Mouse (Mus musculus): Measurements from ENCODE around the gene Cd83. TPM values are rescaled to one million over a fixed set of nuclear protein-coding genes. Genes with fewer than 3 reads are reported as not detected.

The Cd83 gene
- polyA plus RNA-seq (2014; fragmentation: Illumina TruSeq; extraction: RNeasy Lipid Tissue Mini Kit (QIAGEN cat#74804); ENCODE audit: low read depth, low replicate concordance): 0.45 TPM

DNA sequence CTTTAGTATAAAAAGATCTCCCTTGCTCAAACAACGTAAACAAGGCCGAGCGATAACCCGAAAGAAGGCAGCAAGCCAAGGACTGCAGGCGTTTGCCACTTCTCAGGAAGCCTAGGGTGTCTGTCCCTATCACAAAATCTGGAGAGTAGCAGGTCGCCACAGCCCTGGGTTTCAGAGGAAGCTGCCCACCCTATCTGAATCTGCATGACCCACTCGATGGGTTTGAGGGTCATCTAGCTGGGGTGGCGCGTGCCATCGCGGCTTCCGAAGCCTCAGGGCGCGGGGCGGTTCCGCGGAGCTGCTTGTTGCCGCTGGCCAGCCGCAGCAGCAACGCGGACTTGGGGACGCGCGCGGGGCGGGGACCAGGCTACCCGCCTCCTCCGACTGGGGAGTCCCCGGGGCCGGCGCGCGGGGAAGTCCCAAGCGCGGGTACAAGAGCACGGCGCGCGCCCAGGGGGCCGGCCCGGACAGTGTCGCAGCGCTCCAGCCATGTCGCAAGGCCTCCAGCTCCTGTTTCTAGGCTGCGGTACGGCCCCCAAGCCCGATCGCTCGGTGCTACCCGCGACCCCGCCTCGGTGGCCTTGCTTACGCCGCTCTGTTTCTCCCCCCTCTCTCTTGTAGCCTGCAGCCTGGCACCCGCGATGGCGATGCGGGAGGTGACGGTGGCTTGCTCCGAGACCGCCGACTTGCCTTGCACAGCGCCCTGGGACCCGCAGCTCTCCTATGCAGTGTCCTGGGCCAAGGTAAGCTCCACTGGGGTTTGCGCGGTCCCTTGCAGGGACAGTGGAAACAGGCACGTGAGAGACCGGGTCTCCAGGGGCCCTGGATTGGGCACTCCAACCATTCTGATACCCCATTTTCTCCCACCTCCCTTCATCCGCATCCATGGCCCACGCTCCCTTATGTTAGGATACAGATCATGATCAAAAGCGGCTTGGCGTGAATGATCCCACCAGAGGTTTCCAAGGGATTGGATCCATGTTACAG is at the start of gene Cd83:
Gene Cd83, plus strand, starts transcription at position 51 of the 987 bp plus-strand sequence.

Other genes with a start within 250 kb of the Cd83 start
- gene Mcur1, start 224.6 kb upstream of the Cd83 start, polyA plus RNA-seq (2014; fragmentation: Illumina TruSeq; extraction: RNeasy Lipid Tissue Mini Kit (QIAGEN cat#74804); ENCODE audit: low read depth, low replicate concordance): 2.2 TPM
- gene Rnf182, start 169.1 kb upstream of the Cd83 start, polyA plus RNA-seq (2014; fragmentation: Illumina TruSeq; extraction: RNeasy Lipid Tissue Mini Kit (QIAGEN cat#74804); ENCODE audit: low read depth, low replicate concordance): 1.3 TPM